Mouse (Mus musculus) brain, embryonic 14.5 days (tissue): ENCODE measurements around the gene C330007P06Rik.

ENCODE experiments used
- CTCF ChIP-seq: fragments of 200-500 bp; IDR thresholded peaks from 2 replicates; pipeline ENCODE4 v1.5.1; 2012; ENCODE audit warnings: inconsistent platforms, mild to moderate bottlenecking, moderate library complexity, borderline replicate concordance; ENCODE audit not compliant: insufficient read depth, insufficient read length; ENCODE audit errors: extremely low read depth
- POLR2A ChIP-seq: fragments of 200-500 bp; IDR thresholded peaks from 2 replicates; pipeline ENCODE4 v1.6.1; 2012; ENCODE audit warnings: mild to moderate bottlenecking, inconsistent platforms, borderline replicate concordance; ENCODE audit not compliant: poor library complexity, insufficient read depth, insufficient read length, severe bottlenecking; ENCODE audit errors: extremely low read depth

DNA sequence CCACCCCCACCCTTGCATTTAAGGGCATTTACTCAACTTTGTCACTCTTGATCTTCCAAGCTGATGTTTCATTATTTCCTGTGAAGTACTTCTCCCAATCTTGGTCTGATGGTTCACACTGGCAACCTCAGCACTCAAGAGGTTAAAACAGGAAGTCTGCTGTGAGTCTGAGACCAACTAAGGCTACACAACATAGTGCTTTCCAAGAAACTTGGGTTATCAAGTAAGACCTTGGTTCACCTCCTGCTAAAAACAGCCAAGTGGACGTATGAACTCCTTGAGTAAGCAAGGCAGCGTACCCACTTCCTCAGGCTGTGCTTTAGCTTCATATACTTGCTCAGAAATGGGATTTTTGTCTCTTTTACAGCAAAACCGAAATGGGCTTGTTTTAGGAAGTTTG lies 3.5 kb downstream of the C330007P06Rik start:
- no peak for TF ChIP-seq CTCF
- TF ChIP-seq POLR2A = no peak
